Mouse (Mus musculus) midbrain, embryonic 10.5 days (tissue): ENCODE measurements around the gene Elane. TPM values are rescaled to one million over a fixed set of nuclear protein-coding genes. Genes with fewer than 3 reads are reported as not detected.
"Not testable (repeated sequence)": the region's sequence is repeated elsewhere in the genome, so short reads cannot be mapped to it uniquely, and the experiment has no call there.

Source experiments
- DNase-seq: peaks from one replicate; pipeline ENCODE4 v3.0.0-alpha.2; 2017; ENCODE audit warnings: low spot score
- H3K27ac ChIP-seq: fragments of 300-500 bp; sonication (generic); replicated peaks from 2 replicates; pipeline ENCODE4 v1.5.1; 2016; ENCODE audit warnings: mild to moderate bottlenecking
- H3K27me3 ChIP-seq: fragments of 300-500 bp; sonication (generic); 2 replicates; pipeline ENCODE4 v1.6.1; 2016; ENCODE audit warnings: low read depth, mild to moderate bottlenecking; ENCODE audit not compliant: poor library complexity, severe bottlenecking
- H3K36me3 ChIP-seq: fragments of 300-500 bp; sonication (generic); 2 replicates; pipeline ENCODE4 v1.6.1; 2016; ENCODE audit warnings: mild to moderate bottlenecking, moderate library complexity
- H3K4me1 ChIP-seq: fragments of 300-500 bp; sonication (generic); 2 replicates; pipeline ENCODE4 v1.6.1; 2016
- H3K4me3 ChIP-seq: fragments of 300-500 bp; sonication (generic); 2 replicates; pipeline ENCODE4 v1.5.1; 2016; ENCODE audit warnings: mild to moderate bottlenecking, moderate library complexity
- H3K9me3 ChIP-seq: fragments of 300-500 bp; sonication (generic); replicated peaks from 2 replicates; pipeline ENCODE4 v1.6.1; 2016; ENCODE audit warnings: mild to moderate bottlenecking
- WGBS: fragments of 180-500 bp; shearing (Covaris S2); methylation state at CpG from one replicate; pipeline ENCODE4 v1.1.7; 2016; 5-methylcytosine and 5-hydroxymethylcytosine counted together
- polyA plus RNA-seq: library from polyadenylated mRNA; unstranded; fragments of >200 nt; fragmentation: Nextera tagmentation; extraction: Ambion mirVana; gene quantifications from 2 replicates; pipeline ENCODE4 v1.2.1, GENCODE M21; 2016

Gene Elane
- polyA plus RNA-seq, 1 experiment from 2014 or later = 0.16 TPM

GRCm38 (mm10) chr10:79892451-79893118 lies 6.5 kb downstream of the Elane start:
- not testable (repeated sequence) for H3K27ac ChIP-seq, H3K4me3 ChIP-seq, H3K4me1 ChIP-seq, H3K9me3 ChIP-seq
- peak; percentile 84 for DNase-seq
- peaks cover 46% of the 10 kb centered on the region for H3K27me3 ChIP-seq
- WGBS = 47% methylated on average over 22 of the region's 22 CpGs
- peaks cover 37% of the 10 kb centered on the region for H3K36me3 ChIP-seq

- H3K27ac ChIP-seq = no peak overlapping the region
- peaks cover 21% of the 10 kb centered on the region for H3K4me1 ChIP-seq
- WGBS = 95% methylated on average over 16 of the region's 16 CpGs
- no peak overlapping the region for H3K4me3 ChIP-seq
- DNase-seq = no peak
- H3K36me3 ChIP-seq = peaks cover 62% of the 10 kb centered on the region
- H3K27me3 ChIP-seq = peaks cover 60% of the 10 kb centered on the region
- no peaks in the 10 kb centered on the region for H3K9me3 ChIP-seq
Observed at GRCm38 (mm10) chr10:79896306-79896705, 10.3 kb downstream of the Elane start.

GRCm38 (mm10) chr10:79896814-79897213 lies 10.8 kb downstream of the Elane start:
- WGBS = 92% methylated on average over 13 of the region's 13 CpGs
- DNase-seq = no peak
- peaks cover 62% of the 10 kb centered on the region for H3K27me3 ChIP-seq
- H3K9me3 ChIP-seq = no peaks in the 10 kb centered on the region
- peaks cover 68% of the 10 kb centered on the region for H3K36me3 ChIP-seq
- no peak overlapping the region for H3K4me3 ChIP-seq
- no peak overlapping the region for H3K27ac ChIP-seq
- peaks cover 26% of the 10 kb centered on the region for H3K4me1 ChIP-seq

- Histone ChIP-seq H3K4me1 (peaks cover 32% of the 10 kb centered on the region), H3K27ac (no peak overlapping the region), H3K36me3 (peaks cover 74% of the 10 kb centered on the region), H3K9me3 (no peaks in the 10 kb centered on the region), H3K27me3 (peaks cover 69% of the 10 kb centered on the region), H3K4me3 (no peak overlapping the region)
- DNase-seq = no peak
- WGBS = 54% methylated on average over 20 of the region's 20 CpGs
Observed at GRCm38 (mm10) chr10:79897316-79898245, 11.5 kb downstream of the Elane start.

DNA sequence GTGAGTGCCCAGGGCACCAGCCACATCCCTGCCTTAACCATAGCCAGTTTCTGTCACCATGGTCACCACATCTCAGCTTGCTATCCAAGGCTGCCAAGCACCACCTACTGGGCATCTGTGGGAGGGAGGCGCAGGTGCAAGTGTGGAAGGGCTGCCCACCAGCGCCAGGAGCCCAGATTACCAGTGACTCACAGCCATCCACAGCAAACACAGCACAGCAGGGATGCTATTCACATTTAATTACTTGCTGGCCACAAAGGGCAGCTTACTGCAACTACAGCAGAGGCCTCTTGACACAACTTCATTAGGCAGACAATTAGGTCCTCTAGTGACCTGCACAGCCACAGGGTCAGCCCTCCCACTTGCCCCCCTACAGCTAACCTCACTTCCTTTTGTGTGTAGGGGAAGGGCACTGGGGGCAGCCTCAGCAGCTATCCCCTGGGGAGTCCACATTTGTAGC lies 14.9 kb downstream of the Elane start:
- Histone ChIP-seq H3K27me3 (peaks cover 82% of the 10 kb centered on the region), H3K36me3 (peaks cover 86% of the 10 kb centered on the region)
- 13% methylated on average over 2 of the region's 2 CpGs for WGBS

DNA sequence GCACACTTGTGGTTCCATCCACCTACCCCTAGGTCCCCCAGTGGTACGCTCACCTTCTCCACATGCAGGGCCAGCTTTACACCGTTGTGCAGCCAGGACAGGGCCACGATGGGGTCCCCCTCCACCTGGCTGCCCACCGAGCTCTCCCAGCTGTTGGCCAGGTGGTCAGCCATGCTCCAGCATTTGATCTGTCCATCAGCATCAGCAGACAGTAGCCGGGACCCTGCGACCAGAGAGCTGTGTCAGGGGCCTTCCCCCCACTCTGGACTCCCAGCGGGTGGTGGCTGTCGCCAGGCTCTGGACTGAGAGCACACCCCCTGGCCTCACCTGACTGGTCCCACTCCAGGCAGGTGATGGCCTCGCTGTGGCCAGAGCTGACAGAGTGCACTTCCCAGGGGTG lies 20.7 kb downstream of the Elane start:
- peaks cover 70% of the 10 kb centered on the region for H3K36me3 ChIP-seq
- H3K4me1 ChIP-seq = peaks cover 32% of the 10 kb centered on the region
- peaks cover 39% of the 10 kb centered on the region for H3K27me3 ChIP-seq
- no peak overlapping the region for H3K27ac ChIP-seq
- no peak overlapping the region for H3K4me3 ChIP-seq
- H3K9me3 ChIP-seq = no peaks in the 10 kb centered on the region
- 91% methylated on average over 9 of the region's 9 CpGs for WGBS
- no peak for DNase-seq

More for the DNA sequence above, 14.9 kb downstream of the Elane start:
- DNase-seq = peak; percentile 51
- Histone ChIP-seq H3K4me1 (peaks cover 33% of the 10 kb centered on the region), H3K9me3 (no peaks in the 10 kb centered on the region), H3K4me3 (no peak overlapping the region), H3K27ac (no peak overlapping the region)

GRCm38 (mm10) chr10:79907415-79907814 lies 21.4 kb downstream of the Elane start:
- no peaks in the 10 kb centered on the region for H3K9me3 ChIP-seq
- H3K27me3 ChIP-seq = peaks cover 33% of the 10 kb centered on the region
- peak overlapping the region; percentile 83; the same call in 1 of the 2 replicates for H3K4me3 ChIP-seq
- 96% methylated on average over 10 of the region's 10 CpGs for WGBS
- H3K27ac ChIP-seq = 0 out of 2 replicates have a peak overlapping the region, but pooled peaks have one; percentile 100
- H3K4me1 ChIP-seq = peaks cover 27% of the 10 kb centered on the region
- DNase-seq = no peak
- H3K36me3 ChIP-seq = peaks cover 71% of the 10 kb centered on the region

- Histone ChIP-seq H3K36me3 (peaks cover 70% of the 10 kb centered on the region), H3K4me1 (peaks cover 24% of the 10 kb centered on the region), H3K4me3 (peak within 1 kb of the TSS; percentile 83), H3K9me3 (no peaks in the 10 kb centered on the region), H3K27me3 (peaks cover 23% of the 10 kb centered on the region), H3K27ac (peak within 1 kb of the TSS; percentile 100)
- peak; percentile 98 for DNase-seq
- 2% methylated on average over 52 of the region's 52 CpGs for WGBS
Observed at GRCm38 (mm10) chr10:79908167-79909091, 22.4 kb downstream of the Elane start, which contains the start of gene Med16. TSS of gene Med16 (minus strand) at chr10:79908923.

GRCm38 (mm10) chr10:79909092-79909922 lies 23.3 kb downstream of the Elane start:
- Histone ChIP-seq H3K27ac (peak overlapping the region; percentile 100), H3K27me3 (peaks cover 14% of the 10 kb centered on the region), H3K9me3 (no peaks in the 10 kb centered on the region), H3K36me3 (peaks cover 62% of the 10 kb centered on the region), H3K4me3 (peak overlapping the region; percentile 83), H3K4me1 (peaks cover 31% of the 10 kb centered on the region)
- 25% methylated on average over 14 of the region's 14 CpGs for WGBS
- DNase-seq = peak; percentile 57

- H3K27me3 ChIP-seq = peaks cover 9% of the 10 kb centered on the region
- H3K9me3 ChIP-seq = no peaks in the 10 kb centered on the region
- WGBS = 100% methylated on average over 4 of the region's 4 CpGs
- no peak within 1 kb of the TSS for H3K4me3 ChIP-seq
- peaks cover 49% of the 10 kb centered on the region for H3K36me3 ChIP-seq
- H3K4me1 ChIP-seq = peaks cover 44% of the 10 kb centered on the region
- peak within 1 kb of the TSS; percentile 100; the same call in 1 of the 2 replicates for H3K27ac ChIP-seq
- no peak for DNase-seq
Observed at GRCm38 (mm10) chr10:79910556-79910955, 24.5 kb downstream of the Elane start, which contains the start of gene Gm26602. TSS of gene Gm26602 (plus strand) at chr10:79910856.

GRCm38 (mm10) chr10:79912412-79912811 lies 26.4 kb downstream of the Elane start:
- Histone ChIP-seq H3K27ac (no peak overlapping the region), H3K4me1 (peaks cover 57% of the 10 kb centered on the region), H3K9me3 (no peaks in the 10 kb centered on the region), H3K27me3 (peaks cover 6% of the 10 kb centered on the region), H3K36me3 (peaks cover 32% of the 10 kb centered on the region), H3K4me3 (no peak overlapping the region)
- WGBS = 64% methylated on average over 20 of the region's 20 CpGs
- DNase-seq = no peak
